Mouse (Mus musculus) granulocyte monocyte progenitor cell, adult 5-6 weeks (primary cell): ENCODE data around the gene Mllt3. TPM values are rescaled to one million over a fixed set of nuclear protein-coding genes. Genes with fewer than 3 reads are reported as not detected.
"Not testable (repeated sequence)": the region's sequence is repeated elsewhere in the genome, so short reads cannot be mapped to it uniquely, and the experiment has no call there.

Experiments used
- ATAC-seq: replicated peaks from 2 replicates; pipeline ENCODE4 v1.8.0; 2016; ENCODE audit warnings: mild to moderate bottlenecking, moderate TSS enrichment, inconsistent platforms; ENCODE audit not compliant: poor library complexity, severe bottlenecking
- total RNA-seq, 2 experiments: library from RNA; stranded (forward) in 1 of 2; stranded (reverse) in 1 of 2; fragments of 200-712, 200-1000 nt in 1 of 2; fragments of >200 nt in 1 of 2; fragmentation: Nextera tagmentation in 1 of 2; gene quantifications; 2 replicates each; pipeline ENCODE4 v1.2.3; 2014 to 2017

Mllt3 gene
- total RNA-seq, 2 experiments from 2014 or later = 6.0 to 8.8 TPM

DNA sequence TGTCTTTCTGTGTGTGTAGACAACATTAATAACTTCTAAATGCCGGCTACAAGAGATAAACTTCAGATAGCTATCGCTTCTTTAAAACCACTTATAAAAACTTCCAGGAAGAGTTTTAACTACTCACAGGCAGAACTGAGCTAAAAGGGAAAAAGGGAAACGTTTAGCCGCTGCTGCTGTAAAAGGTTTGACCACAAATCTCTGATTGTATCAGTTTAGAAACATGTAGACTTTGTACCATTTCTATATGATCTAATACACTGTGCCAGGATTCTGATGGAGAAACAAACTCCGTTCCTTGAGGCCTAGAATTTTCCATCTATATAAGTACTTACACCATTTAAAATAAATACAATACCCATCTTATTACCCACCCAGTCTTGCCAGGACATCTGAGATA is 17.4 kb downstream of the Mllt3 start:
- ATAC-seq = no peak

DNA sequence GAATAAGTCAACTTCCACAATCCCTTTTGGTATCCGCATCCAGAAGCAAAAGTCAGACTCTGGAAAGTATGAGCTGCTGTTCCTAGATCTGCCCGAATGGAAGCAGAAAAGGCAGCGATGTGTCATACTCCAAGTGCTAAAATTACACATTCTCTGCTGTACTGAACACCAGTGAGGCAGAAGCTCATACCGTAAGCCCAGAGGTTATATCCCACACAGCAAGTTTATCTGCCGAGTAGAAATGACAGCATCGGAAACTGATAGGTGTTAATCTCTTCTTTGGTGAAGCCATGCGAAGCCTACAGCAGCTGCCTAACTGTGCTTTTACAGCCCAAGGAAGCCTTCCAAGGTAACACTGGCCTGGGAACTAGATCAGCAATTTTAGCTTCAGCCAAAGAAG is 17.9 kb downstream of the Mllt3 start:
- ATAC-seq = no peak

DNA sequence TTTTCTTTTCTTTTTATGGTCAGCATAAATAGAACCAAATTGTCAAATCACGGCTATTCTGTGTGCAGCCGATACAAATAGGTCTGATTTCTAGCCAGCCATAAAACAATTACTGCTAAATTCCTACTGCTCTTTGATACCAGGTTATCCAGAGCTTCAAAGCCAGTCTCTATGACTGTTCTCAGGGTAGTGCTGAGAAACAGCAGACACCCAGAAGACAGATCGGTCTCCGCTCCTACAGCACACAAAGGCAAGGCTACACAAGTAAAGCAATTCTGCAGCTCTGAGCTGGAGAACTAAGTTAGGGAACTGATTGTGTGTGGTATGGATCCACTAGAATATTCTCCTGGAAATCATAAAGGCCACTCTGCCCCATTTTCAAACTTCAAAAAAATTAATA is 20.4 kb downstream of the Mllt3 start:
- ATAC-seq = no peak

DNA sequence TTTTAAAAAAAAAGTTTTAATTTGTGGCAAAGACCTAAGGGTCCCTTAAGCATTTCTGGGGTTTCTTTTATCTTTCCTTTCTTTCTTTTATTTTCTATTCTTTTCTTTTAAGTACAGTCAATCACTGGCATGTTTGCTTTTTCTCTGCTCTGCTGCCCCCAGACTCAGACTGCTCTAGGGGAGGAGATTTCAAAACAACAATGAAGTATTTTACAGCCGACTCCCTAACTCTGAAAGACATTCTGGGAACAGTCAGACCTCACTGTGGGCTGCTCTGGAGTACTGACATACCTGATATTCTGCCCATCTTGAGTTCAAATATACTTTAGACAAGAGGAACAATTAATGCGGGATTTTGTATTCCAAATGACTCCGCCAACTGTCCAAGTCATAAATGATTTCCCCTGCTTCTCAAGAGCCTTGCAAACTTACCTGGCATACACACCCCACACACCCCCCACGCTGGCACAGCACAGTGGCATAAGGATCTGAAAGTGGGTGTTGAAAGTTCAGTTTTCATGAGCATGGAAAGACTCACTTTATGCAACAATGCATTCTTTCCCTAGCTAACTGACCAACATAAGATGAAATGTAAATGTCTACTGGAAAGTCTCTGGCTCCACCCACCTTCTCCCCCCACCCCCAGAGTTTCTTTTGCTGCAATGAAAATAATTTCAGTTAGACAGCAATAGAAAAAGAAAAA is 21.1 kb downstream of the Mllt3 start:
- ATAC-seq = no peak

DNA sequence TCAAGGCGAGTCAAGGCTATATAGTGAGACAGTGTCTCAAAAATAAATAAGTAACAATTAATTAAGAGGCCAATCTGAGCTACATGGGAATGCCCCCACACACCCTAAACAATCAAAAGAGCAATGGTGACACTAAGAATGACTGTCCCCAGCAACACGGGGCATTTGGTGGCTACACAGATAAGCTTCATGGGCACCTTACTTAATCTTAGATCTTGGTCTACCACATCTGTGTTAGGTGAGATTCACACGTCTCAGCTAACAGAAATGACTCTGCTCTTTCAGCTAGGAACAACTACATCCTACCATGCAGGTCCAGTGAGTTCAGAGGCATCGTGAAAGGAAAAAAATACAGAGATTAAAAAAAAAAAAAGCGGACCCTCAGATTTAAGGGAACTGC is 22.7 kb downstream of the Mllt3 start:
- ATAC-seq = no peak

DNA sequence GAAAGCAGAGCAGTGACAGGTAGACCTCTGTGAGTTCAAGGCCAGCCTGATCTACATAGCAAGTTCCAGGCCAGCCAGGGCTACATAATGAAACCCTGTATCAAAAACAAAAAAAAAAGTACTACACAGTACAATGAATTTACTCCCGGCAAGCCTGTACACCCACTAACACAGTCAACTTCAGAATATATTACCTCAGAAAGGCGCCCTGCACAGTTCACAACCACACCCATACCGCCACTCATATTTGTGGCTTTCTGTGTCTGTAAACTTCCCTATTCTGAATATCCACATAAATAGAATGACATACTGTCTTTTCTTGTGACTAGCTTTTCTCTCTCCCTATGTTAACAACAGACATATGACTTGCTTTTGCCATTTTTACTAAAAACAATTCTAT is 27.4 kb downstream of the Mllt3 start:
- peak; percentile 87 for ATAC-seq

GRCm38 (mm10) chr4:88003159-88003948 is 29.8 kb downstream of the Mllt3 start:
- ATAC-seq = no peak

GRCm38 (mm10) chr4:87991710-87992109 is 41.5 kb downstream of the Mllt3 start:
- ATAC-seq = no peak

- ATAC-seq = no peak
Measured at GRCm38 (mm10) chr4:87990940-87991339, 42.2 kb downstream of the Mllt3 start.

GRCm38 (mm10) chr4:87985281-87985680 is 47.9 kb downstream of the Mllt3 start:
- no peak for ATAC-seq

DNA sequence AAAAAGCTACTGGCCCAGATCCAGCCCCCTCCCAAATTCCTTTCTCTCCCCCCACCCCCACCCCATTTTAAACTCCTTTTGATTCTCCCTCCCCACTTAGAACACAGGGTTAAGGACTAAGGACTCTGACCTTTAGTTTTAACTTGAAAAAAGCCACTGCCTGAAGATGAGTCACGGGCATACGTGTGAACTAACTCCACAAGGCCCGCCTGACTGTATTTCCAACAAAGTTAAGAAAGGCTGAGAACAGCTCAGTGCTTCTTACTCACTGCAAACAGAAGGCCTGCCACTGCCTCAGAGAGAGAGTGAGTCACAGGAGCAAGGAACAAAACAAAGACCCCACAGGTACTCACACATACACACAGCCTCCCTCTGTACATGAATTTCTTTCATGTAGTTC is 48.6 kb downstream of the Mllt3 start:
- ATAC-seq = no peak

DNA sequence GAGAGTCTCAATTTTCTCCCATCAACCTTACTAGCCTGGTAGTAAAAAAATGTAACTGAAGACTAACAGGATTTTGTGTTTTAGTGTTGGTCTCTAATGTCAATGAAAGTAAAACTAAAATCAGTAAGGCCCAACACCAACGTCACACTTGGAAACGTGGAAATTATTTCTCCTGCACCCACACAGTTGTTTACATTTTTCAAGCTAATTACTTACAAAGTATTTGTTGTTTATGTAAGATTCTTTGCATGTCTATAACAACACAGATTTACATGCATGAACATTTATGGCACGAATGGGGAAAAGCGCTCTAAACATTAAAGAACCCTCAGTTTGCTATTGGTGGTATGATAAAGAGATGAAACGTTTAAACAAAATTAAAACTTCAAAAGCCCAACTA is 49.1 kb downstream of the Mllt3 start:
- ATAC-seq = no peak

DNA sequence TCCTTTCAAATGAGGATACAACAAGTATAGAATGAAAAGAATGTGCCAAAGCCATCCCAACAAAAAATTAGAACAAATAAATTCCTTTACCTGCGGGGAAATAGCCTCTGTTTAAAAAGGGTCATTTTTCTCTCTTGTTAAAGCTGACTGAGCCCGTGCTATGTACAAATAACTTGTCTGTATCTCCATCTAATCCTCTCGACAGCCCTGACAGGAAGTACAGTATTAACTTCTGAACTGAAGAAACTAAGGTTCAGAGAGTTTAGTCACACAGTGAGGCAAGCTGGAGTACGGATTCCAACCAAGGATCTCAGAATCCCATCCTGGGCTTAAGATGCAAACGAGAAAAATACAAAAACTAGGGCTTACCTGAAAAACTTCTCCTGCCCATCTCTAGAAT is 50.6 kb downstream of the Mllt3 start:
- no peak for ATAC-seq

- no peak for ATAC-seq
Measured at GRCm38 (mm10) chr4:87977820-87978448, 55.2 kb downstream of the Mllt3 start.

DNA sequence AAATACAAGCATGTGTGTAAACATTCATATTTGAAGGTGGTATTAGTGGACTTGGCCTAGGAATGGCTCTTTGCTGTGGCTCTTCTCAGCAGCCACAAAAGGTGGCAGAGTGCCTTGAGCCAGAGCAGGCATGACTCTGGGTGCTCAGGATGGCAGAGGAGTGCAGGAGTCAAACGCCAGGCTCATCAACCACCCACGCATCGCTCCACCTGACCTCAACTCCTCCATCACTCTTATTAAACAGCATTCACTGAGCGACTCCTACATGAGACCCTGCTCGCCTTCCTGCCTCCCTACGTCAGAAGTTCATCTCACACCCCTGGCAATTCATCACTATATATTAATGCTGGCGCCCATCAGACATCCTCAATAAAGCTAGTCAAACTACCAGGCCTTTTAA is 67.3 kb downstream of the Mllt3 start:
- no peak for ATAC-seq

DNA sequence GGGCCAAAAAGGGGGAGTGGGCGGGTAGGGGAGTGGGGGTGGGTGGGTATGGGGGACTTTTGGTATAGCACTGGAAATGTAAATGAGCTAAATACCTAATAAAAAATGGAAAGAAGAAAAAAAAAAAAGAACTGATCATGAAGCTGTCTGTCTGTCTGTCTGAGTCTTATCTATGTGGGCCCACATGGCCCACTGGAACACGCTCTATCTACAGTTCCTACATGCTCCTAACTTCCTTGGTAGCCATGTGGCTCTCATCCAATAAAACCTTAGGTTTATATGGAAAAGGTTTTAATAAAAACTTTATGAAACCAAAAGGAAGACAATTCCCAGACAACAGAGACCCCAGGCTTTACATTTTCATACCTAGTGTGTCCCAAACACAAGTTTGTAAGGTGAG is 68.3 kb downstream of the Mllt3 start:
- ATAC-seq = not testable (repeated sequence)

DNA sequence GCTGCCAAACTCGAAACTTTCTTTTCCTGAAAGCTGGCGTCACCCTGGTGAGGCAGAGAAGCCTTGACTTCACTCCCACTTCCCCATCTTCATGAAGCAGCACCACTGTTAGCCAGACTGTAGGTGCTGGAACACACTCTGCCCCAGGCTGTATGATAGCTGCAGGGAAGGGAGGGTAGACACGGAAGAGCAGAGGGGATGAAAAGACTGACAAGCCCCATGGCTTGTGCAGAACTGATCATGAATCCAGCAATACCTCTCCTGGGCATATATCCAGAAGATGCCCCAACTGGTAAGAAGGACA is 69.4 kb downstream of the Mllt3 start:
- peak; percentile 46 for ATAC-seq

DNA sequence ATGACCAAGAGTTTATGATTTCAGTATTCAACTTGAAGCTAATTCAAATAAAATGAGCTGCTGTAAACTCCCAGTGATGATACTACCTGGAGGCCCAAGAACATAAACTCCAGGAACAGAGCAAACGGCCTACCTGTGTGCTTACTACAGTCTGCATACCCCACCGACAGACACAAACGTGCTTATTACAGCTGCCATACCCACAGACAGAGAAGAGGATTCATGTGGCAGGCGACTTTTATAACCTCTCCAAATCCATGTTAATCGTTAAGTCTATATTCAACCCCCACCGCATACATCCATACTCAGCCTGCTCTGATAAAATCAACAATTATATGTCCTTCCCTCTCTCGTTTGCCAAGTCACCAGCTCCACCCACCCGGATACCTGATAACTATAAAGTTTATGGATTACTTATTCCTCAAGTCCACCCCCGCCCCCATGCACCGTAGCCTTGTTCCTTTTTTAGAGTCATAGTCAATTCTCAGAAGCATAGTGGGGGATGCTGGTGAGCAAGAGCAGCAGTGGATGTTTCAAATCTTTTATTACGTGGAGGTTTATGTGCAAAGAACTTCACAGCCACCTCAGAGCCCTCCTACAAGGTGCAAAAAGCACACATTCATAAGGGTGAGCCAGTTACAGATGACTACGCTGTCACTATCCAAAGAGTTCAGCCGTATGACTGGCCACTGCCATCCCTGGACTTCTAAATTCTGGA is 70.0 kb downstream of the Mllt3 start:
- ATAC-seq = no peak

DNA sequence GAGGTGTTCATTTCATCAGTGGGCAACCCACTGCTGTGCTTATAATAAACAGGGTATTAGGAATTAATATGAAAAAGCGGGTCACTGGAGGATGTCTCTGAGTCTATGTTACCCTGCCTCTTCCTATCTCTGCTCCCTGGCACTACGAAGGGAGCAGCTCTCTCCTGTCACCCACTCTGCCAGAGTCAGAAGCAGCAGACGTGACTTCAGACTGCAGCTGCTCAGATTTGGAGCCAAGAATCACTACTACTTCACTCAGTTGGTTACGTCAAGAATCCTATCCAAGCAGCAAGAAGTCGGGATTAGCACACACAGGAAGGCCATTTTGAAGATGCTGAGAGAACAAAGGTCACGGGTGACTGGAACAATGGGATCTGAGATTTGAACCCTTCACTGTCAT is 71.3 kb downstream of the Mllt3 start:
- no peak for ATAC-seq

GRCm38 (mm10) chr4:87957852-87958251 is 75.3 kb downstream of the Mllt3 start:
- ATAC-seq = no peak

- ATAC-seq = peak; percentile 51
Measured at GRCm38 (mm10) chr4:87957198-87957597, 76.0 kb downstream of the Mllt3 start.
